Mouse (Mus musculus): Measurements from ENCODE around the gene Cpa2.

The Cpa2 gene

GRCm38 (mm10) chr6:30541009-30541799, at the start of gene Cpa2:
TSS of gene Cpa2 (plus strand) at chr6:30541582.
- DNase-seq (ENCODE audit: low read depth, low spot score), result no peak

- DNase-seq (ENCODE audit: low read depth, low spot score), result no peak
Measured at GRCm38 (mm10) chr6:30499049-30499448, 42.3 kb upstream of the Cpa2 start.

GRCm38 (mm10) chr6:30508824-30509223, 32.6 kb upstream of the Cpa2 start:
- no peak for DNase-seq (ENCODE audit: low read depth, low spot score)

GRCm38 (mm10) chr6:30509265-30510239, 31.8 kb upstream of the Cpa2 start, which contains the start of the genes Tmem209 and Ssmem1:
TSS of gene Tmem209 (minus strand) at chr6:30509783.
TSS of gene Ssmem1 (plus strand) at chr6:30509849.
- peak; percentile 99 for DNase-seq (ENCODE audit: low read depth, low spot score)

- no peak for DNase-seq (ENCODE audit: low read depth, low spot score)
Measured at GRCm38 (mm10) chr6:30510291-30510690, 31.1 kb upstream of the Cpa2 start.

GRCm38 (mm10) chr6:30514242-30514641, 27.1 kb upstream of the Cpa2 start:
- DNase-seq (ENCODE audit: low read depth, low spot score), result no peak

- DNase-seq (ENCODE audit: low read depth, low spot score), result peak; percentile 72
Measured at GRCm38 (mm10) chr6:30520400-30520799, 21.0 kb upstream of the Cpa2 start.

- DNase-seq (ENCODE audit: low read depth, low spot score), result no peak
Measured at GRCm38 (mm10) chr6:30525456-30526332, 15.7 kb upstream of the Cpa2 start.

- peak; percentile 71 for DNase-seq (ENCODE audit: low read depth, low spot score)
Measured at GRCm38 (mm10) chr6:30526586-30527515, 14.5 kb upstream of the Cpa2 start.

GRCm38 (mm10) chr6:30528800-30529199, 12.6 kb upstream of the Cpa2 start:
- DNase-seq (ENCODE audit: low read depth, low spot score), result no peak

GRCm38 (mm10) chr6:30535340-30535739, 6.0 kb upstream of the Cpa2 start:
- DNase-seq (ENCODE audit: low read depth, low spot score), result peak; percentile 81

GRCm38 (mm10) chr6:30538240-30538639, 3.1 kb upstream of the Cpa2 start:
- no peak for DNase-seq (ENCODE audit: low read depth, low spot score)

GRCm38 (mm10) chr6:30538800-30539199, 2.6 kb upstream of the Cpa2 start:
- no peak for DNase-seq (ENCODE audit: low read depth, low spot score)

GRCm38 (mm10) chr6:30542277-30542676, 895 bp downstream of the Cpa2 start:
- DNase-seq (ENCODE audit: low read depth, low spot score), result no peak

GRCm38 (mm10) chr6:30543077-30543476, 1.7 kb downstream of the Cpa2 start:
- peak; percentile 34 for DNase-seq (ENCODE audit: low read depth, low spot score)

GRCm38 (mm10) chr6:30543851-30544250, 2.5 kb downstream of the Cpa2 start:
- no peak for DNase-seq (ENCODE audit: low read depth, low spot score)

- DNase-seq (ENCODE audit: low read depth, low spot score), result no peak
Measured at GRCm38 (mm10) chr6:30545689-30546088, 4.3 kb downstream of the Cpa2 start.

- peak; percentile 67 for DNase-seq (ENCODE audit: low read depth, low spot score)
Measured at GRCm38 (mm10) chr6:30546571-30547273, 5.3 kb downstream of the Cpa2 start.

GRCm38 (mm10) chr6:30547274-30547645, 5.9 kb downstream of the Cpa2 start:
- peak; percentile 30 for DNase-seq (ENCODE audit: low read depth, low spot score)
